Mouse (Mus musculus): ENCODE data around the gene Pla2g2f. TPM values are rescaled to one million over a fixed set of nuclear protein-coding genes. Genes with fewer than 3 reads are reported as not detected.
A peak's percentile ranks its signal among the peaks of the same experiment; 100 is the strongest.

The Pla2g2f gene
- polyA plus RNA-seq, 1 experiment: 0.69 TPM

GRCm38 (mm10) chr4:138712096-138712495 lies 45.3 kb downstream of the Pla2g2f start:
- no peaks in the 10 kb centered on the region for H3K27me3 ChIP-seq (ENCODE audit: control insufficient read depth, insufficient read depth, low read length)
- peak; percentile 25 to 28 for DNase-seq
- H3K27ac ChIP-seq (ENCODE audit: insufficient read depth, low read length): no peak overlapping the region
- no peak overlapping the region for H3K4me3 ChIP-seq (replicated peaks; ENCODE audit: insufficient read depth, low read depth, low read length)
- 79% methylated on average over 11 of the region's 11 CpGs for WGBS
- H3K4me1 ChIP-seq (ENCODE audit: control insufficient read depth, insufficient read depth, low read length): peaks cover 49% of the 10 kb centered on the region
- TF ChIP-seq CTCF (IDR thresholded peaks at IDR 0.05; ENCODE audit: borderline replicate concordance, insufficient read depth, low read depth, low read length): no peak
- no peak for TF ChIP-seq POLR2A (IDR thresholded peaks at IDR 0.05; ENCODE audit: borderline replicate concordance, insufficient read depth, low read length)

GRCm38 (mm10) chr4:138711051-138711820 lies 46.2 kb downstream of the Pla2g2f start:
- H3K4me3 ChIP-seq (replicated peaks; ENCODE audit: insufficient read depth, low read depth, low read length): no peak overlapping the region
- DNase-seq: no peak
- WGBS: 32% methylated on average over 17 of the region's 17 CpGs
- H3K4me1 ChIP-seq (ENCODE audit: control insufficient read depth, insufficient read depth, low read length): peaks cover 41% of the 10 kb centered on the region
- peak overlapping the region; percentile 88 for H3K27ac ChIP-seq (ENCODE audit: insufficient read depth, low read length)
- TF ChIP-seq POLR2A (IDR thresholded peaks at IDR 0.05; ENCODE audit: borderline replicate concordance, insufficient read depth, low read length): no peak
- no peak for TF ChIP-seq CTCF (IDR thresholded peaks at IDR 0.05; ENCODE audit: borderline replicate concordance, insufficient read depth, low read depth, low read length)
- H3K27me3 ChIP-seq (ENCODE audit: control insufficient read depth, insufficient read depth, low read length): no peaks in the 10 kb centered on the region

DNA sequence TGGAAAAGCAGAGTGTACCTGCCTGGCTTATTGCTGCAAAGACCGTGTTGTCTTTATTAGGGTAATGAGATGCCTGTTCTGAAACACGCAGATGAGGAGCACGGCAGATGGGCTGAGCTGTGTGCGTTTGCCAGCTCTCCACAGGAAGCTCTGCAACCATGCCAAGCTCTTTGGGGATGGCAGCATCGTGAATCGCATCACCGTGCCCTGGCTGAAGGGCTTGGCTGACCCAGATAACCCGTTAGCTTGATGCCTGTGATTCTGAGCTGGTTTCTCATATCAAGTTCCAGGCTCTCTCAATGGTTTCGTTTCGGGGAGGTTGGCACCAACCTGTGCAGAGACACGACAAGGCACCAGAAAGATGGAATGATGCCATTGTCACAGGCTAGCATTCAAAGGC lies 46.8 kb downstream of the Pla2g2f start:
- Histone ChIP-seq H3K27ac (ENCODE audit: insufficient read depth, low read length) (peak overlapping the region; percentile 88), H3K27me3 (ENCODE audit: control insufficient read depth, insufficient read depth, low read length) (no peaks in the 10 kb centered on the region), H3K4me3 (replicated peaks; ENCODE audit: insufficient read depth, low read depth, low read length) (no peak overlapping the region), H3K4me1 (ENCODE audit: control insufficient read depth, insufficient read depth, low read length) (peaks cover 40% of the 10 kb centered on the region)
- TF ChIP-seq POLR2A (IDR thresholded peaks at IDR 0.05; ENCODE audit: borderline replicate concordance, insufficient read depth, low read length) (no peak; the same call in 1 of the 2 replicates), CTCF (IDR thresholded peaks at IDR 0.05; ENCODE audit: borderline replicate concordance, insufficient read depth, low read depth, low read length) (no peak)
- peak; percentile 100 for DNase-seq
- WGBS: 7% methylated on average over 11 of the region's 11 CpGs

GRCm38 (mm10) chr4:138709944-138710343 lies 47.5 kb downstream of the Pla2g2f start:
- peak; percentile 55 to 69 for DNase-seq
- TF ChIP-seq POLR2A (IDR thresholded peaks at IDR 0.05; ENCODE audit: borderline replicate concordance, insufficient read depth, low read length) (no peak), CTCF (IDR thresholded peaks at IDR 0.05; ENCODE audit: borderline replicate concordance, insufficient read depth, low read depth, low read length) (no peak)
- 9% methylated on average over 7 of the region's 7 CpGs for WGBS

DNA sequence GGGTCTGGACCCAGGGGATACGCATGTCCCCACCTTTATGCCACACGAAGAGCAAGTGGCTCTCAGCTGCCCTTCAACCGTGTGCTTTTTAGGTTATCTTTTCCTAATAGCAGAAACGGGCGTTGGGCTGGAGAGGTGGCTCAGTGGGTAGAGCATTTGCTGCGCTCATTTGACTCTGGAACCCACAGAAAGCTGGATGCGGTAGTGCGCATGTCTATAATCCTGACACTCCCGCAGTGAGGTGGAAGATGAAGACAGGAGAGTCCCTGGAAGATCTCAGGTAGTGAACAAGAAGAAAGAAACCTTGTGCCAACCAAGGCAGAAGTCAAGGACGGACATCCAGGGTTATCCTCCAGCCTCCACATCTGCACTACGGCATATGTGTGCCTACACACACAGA lies 48.2 kb downstream of the Pla2g2f start:
- Histone ChIP-seq H3K27me3 (ENCODE audit: control insufficient read depth, insufficient read depth, low read length) (no peaks in the 10 kb centered on the region), H3K27ac (ENCODE audit: insufficient read depth, low read length) (no peak overlapping the region), H3K4me3 (replicated peaks; ENCODE audit: insufficient read depth, low read depth, low read length) (no peak overlapping the region), H3K4me1 (ENCODE audit: control insufficient read depth, insufficient read depth, low read length) (peaks cover 40% of the 10 kb centered on the region)
- 77% methylated on average over 11 of the region's 11 CpGs for WGBS
- peak; percentile 19 to 30 for DNase-seq
- no peak for TF ChIP-seq CTCF (IDR thresholded peaks at IDR 0.05; ENCODE audit: borderline replicate concordance, insufficient read depth, low read depth, low read length)
- TF ChIP-seq POLR2A (IDR thresholded peaks at IDR 0.05; ENCODE audit: borderline replicate concordance, insufficient read depth, low read length): no peak

More at GRCm38 (mm10) chr4:138709944-138710343, 47.5 kb downstream of the Pla2g2f start:
- peaks cover 40% of the 10 kb centered on the region for H3K4me1 ChIP-seq (ENCODE audit: control insufficient read depth, insufficient read depth, low read length)
- no peaks in the 10 kb centered on the region for H3K27me3 ChIP-seq (ENCODE audit: control insufficient read depth, insufficient read depth, low read length)
- no peak overlapping the region for H3K4me3 ChIP-seq (replicated peaks; ENCODE audit: insufficient read depth, low read depth, low read length)
- H3K27ac ChIP-seq (ENCODE audit: insufficient read depth, low read length): peak overlapping the region; percentile 82

GRCm38 (mm10) chr4:138708636-138709035 lies 48.8 kb downstream of the Pla2g2f start:
- DNase-seq: peak; percentile 80 to 84
- 24% methylated on average over 7 of the region's 7 CpGs for WGBS
- no peak overlapping the region for H3K27ac ChIP-seq (ENCODE audit: insufficient read depth, low read length)
- no peak for TF ChIP-seq POLR2A (IDR thresholded peaks at IDR 0.05; ENCODE audit: borderline replicate concordance, insufficient read depth, low read length)
- peak; percentile 83 for TF ChIP-seq CTCF (IDR thresholded peaks at IDR 0.05; ENCODE audit: borderline replicate concordance, insufficient read depth, low read depth, low read length)
- no peak overlapping the region for H3K4me3 ChIP-seq (replicated peaks; ENCODE audit: insufficient read depth, low read depth, low read length)
- H3K27me3 ChIP-seq (ENCODE audit: control insufficient read depth, insufficient read depth, low read length): no peaks in the 10 kb centered on the region
- H3K4me1 ChIP-seq (ENCODE audit: control insufficient read depth, insufficient read depth, low read length): peaks cover 40% of the 10 kb centered on the region

- 97% methylated on average over 8 of the region's 8 CpGs for WGBS
- Histone ChIP-seq H3K4me3 (replicated peaks; ENCODE audit: insufficient read depth, low read depth, low read length) (no peak overlapping the region), H3K27ac (ENCODE audit: insufficient read depth, low read length) (no peak overlapping the region), H3K4me1 (ENCODE audit: control insufficient read depth, insufficient read depth, low read length) (peaks cover 28% of the 10 kb centered on the region), H3K27me3 (ENCODE audit: control insufficient read depth, insufficient read depth, low read length) (no peaks in the 10 kb centered on the region)
- DNase-seq: no peak
- no peak for TF ChIP-seq POLR2A (IDR thresholded peaks at IDR 0.05; ENCODE audit: borderline replicate concordance, insufficient read depth, low read length)
- TF ChIP-seq CTCF (IDR thresholded peaks at IDR 0.05; ENCODE audit: borderline replicate concordance, insufficient read depth, low read depth, low read length): no peak
These were observed 50.8 kb downstream of the Pla2g2f start for GRCm38 (mm10) chr4:138706620-138707019.

DNA sequence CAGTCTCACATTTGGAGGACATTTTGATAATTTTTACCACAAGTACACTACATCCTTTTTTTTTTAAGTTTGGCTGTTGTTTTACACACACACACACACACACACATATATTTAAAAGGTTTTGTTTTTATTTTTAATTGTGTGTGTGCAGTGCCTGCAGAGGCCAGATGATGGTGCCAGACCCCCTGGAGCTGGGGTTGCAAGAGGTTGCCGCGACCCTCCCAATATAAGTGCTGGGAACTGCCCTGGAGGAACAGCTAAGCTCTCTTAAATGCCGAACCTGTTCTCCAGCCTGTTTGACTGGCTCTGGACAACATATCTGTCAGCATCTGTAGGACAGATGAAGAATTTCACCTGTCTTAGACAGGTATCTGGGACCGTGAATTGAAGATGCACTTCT lies 53.3 kb downstream of the Pla2g2f start:
- Histone ChIP-seq H3K27me3 (ENCODE audit: control insufficient read depth, insufficient read depth, low read length) (no peaks in the 10 kb centered on the region), H3K4me1 (ENCODE audit: control insufficient read depth, insufficient read depth, low read length) (peaks cover 10% of the 10 kb centered on the region; the same call in 1 of the 2 replicates), H3K27ac (ENCODE audit: insufficient read depth, low read length) (no peak overlapping the region), H3K4me3 (replicated peaks; ENCODE audit: insufficient read depth, low read depth, low read length) (no peak overlapping the region)
- WGBS: 91% methylated on average over 4 of the region's 4 CpGs
- no peak for DNase-seq
- no peak for TF ChIP-seq CTCF (IDR thresholded peaks at IDR 0.05; ENCODE audit: borderline replicate concordance, insufficient read depth, low read depth, low read length)
- no peak for TF ChIP-seq POLR2A (IDR thresholded peaks at IDR 0.05; ENCODE audit: borderline replicate concordance, insufficient read depth, low read length)
